Mouse (Mus musculus): Measurements from ENCODE around the gene Slc26a11. TPM values are rescaled to one million over a fixed set of nuclear protein-coding genes. Genes with fewer than 3 reads are reported as not detected.

The Slc26a11 gene
- polyA plus RNA-seq, 1 experiment from 2014 or later = 3.6 TPM

GRCm38 (mm10) chr11:119352113-119352512, 3.2 kb upstream of the Slc26a11 start:
- Histone ChIP-seq H3K4me3 (ENCODE audit: low read depth, low read length) (no peak overlapping the region), H3K9me3 (ENCODE audit: control insufficient read depth, low read length) (no peaks in the 10 kb centered on the region), H3K36me3 (ENCODE audit: control insufficient read depth, insufficient read depth, low read length) (no peaks in the 10 kb centered on the region), H3K27ac (replicated peaks) (no peak overlapping the region), H3K4me1 (replicated peaks; ENCODE audit: control insufficient read depth, insufficient read depth) (no peaks in the 10 kb centered on the region), H3K27me3 (ENCODE audit: control insufficient read depth, insufficient read depth, low read length) (no peaks in the 10 kb centered on the region), H3K9ac (ENCODE audit: low read length) (no peak overlapping the region), H3K4me2 (replicated peaks; ENCODE audit: low read depth) (no peak overlapping the region)
- 67% methylated on average over 7 of the region's 7 CpGs for WGBS
- ATAC-seq (ENCODE audit: low FRiP score, low TSS enrichment) = no peak
- no peak for DNase-seq (ENCODE audit: low spot score)
- no peak for TF ChIP-seq EP300 (optimal IDR thresholded peaks at IDR 0.05)
- TF ChIP-seq CTCF (IDR thresholded peaks at IDR 0.05; ENCODE audit: low read depth) = no peak

- ATAC-seq (ENCODE audit: low FRiP score, low TSS enrichment) = no peak
- peaks cover 7% of the 10 kb centered on the region; the same call in 1 of the 2 replicates for H3K36me3 ChIP-seq (ENCODE audit: control insufficient read depth, insufficient read depth, low read length)
Measured at GRCm38 (mm10) chr11:119353946-119354345, 1.4 kb upstream of the Slc26a11 start.

GRCm38 (mm10) chr11:119354798-119355442, 437 bp upstream of the Slc26a11 start:
- no peaks in the 10 kb centered on the region for H3K27me3 ChIP-seq (ENCODE audit: control insufficient read depth, insufficient read depth, low read length)
- H3K27ac ChIP-seq (replicated peaks) = peak overlapping the region; percentile 87
- peak; percentile 46 for DNase-seq (ENCODE audit: low spot score)
- H3K9me3 ChIP-seq (ENCODE audit: control insufficient read depth, low read length) = no peaks in the 10 kb centered on the region
- peak overlapping the region; percentile 68 for H3K9ac ChIP-seq (ENCODE audit: low read length)
- TF ChIP-seq EP300 (optimal IDR thresholded peaks at IDR 0.05) = no peak
- TF ChIP-seq CTCF (IDR thresholded peaks at IDR 0.05; ENCODE audit: low read depth) = no peak
- no peak; the same call in 1 of the 2 replicates for ATAC-seq (ENCODE audit: low FRiP score, low TSS enrichment)
- 5% methylated on average over 23 of the region's 23 CpGs for WGBS
- peak overlapping the region; percentile 68 for H3K4me3 ChIP-seq (ENCODE audit: low read depth, low read length)
- H3K36me3 ChIP-seq (ENCODE audit: control insufficient read depth, insufficient read depth, low read length) = peaks cover 7% of the 10 kb centered on the region; the same call in 1 of the 2 replicates
- H3K4me1 ChIP-seq (replicated peaks; ENCODE audit: control insufficient read depth, insufficient read depth) = no peaks in the 10 kb centered on the region
- peak overlapping the region; percentile 93 for H3K4me2 ChIP-seq (replicated peaks; ENCODE audit: low read depth)

More at GRCm38 (mm10) chr11:119353946-119354345, 1.4 kb upstream of the Slc26a11 start:
- no peaks in the 10 kb centered on the region for H3K4me1 ChIP-seq (replicated peaks; ENCODE audit: control insufficient read depth, insufficient read depth)
- WGBS = 73% methylated on average over 4 of the region's 4 CpGs
- no peak for DNase-seq (ENCODE audit: low spot score)
- H3K4me2 ChIP-seq (replicated peaks; ENCODE audit: low read depth) = no peak overlapping the region
- no peaks in the 10 kb centered on the region for H3K9me3 ChIP-seq (ENCODE audit: control insufficient read depth, low read length)
- H3K27me3 ChIP-seq (ENCODE audit: control insufficient read depth, insufficient read depth, low read length) = no peaks in the 10 kb centered on the region
- no peak overlapping the region for H3K4me3 ChIP-seq (ENCODE audit: low read depth, low read length)
- no peak overlapping the region for H3K27ac ChIP-seq (replicated peaks)
- TF ChIP-seq CTCF (IDR thresholded peaks at IDR 0.05; ENCODE audit: low read depth) (no peak), EP300 (optimal IDR thresholded peaks at IDR 0.05) (no peak)
- no peak overlapping the region for H3K9ac ChIP-seq (ENCODE audit: low read length)

- Histone ChIP-seq H3K4me1 (replicated peaks; ENCODE audit: control insufficient read depth, insufficient read depth) (no peaks in the 10 kb centered on the region), H3K9me3 (ENCODE audit: control insufficient read depth, low read length) (no peaks in the 10 kb centered on the region), H3K9ac (ENCODE audit: low read length) (no peak overlapping the region), H3K4me3 (ENCODE audit: low read depth, low read length) (no peak overlapping the region), H3K4me2 (replicated peaks; ENCODE audit: low read depth) (no peak overlapping the region), H3K27ac (replicated peaks) (no peak overlapping the region), H3K36me3 (ENCODE audit: control insufficient read depth, insufficient read depth, low read length) (peaks cover 7% of the 10 kb centered on the region; the same call in 1 of the 2 replicates), H3K27me3 (ENCODE audit: control insufficient read depth, insufficient read depth, low read length) (no peaks in the 10 kb centered on the region)
- WGBS = 89% methylated on average over 10 of the region's 10 CpGs
- ATAC-seq (ENCODE audit: low FRiP score, low TSS enrichment) (no peak), DNase-seq (ENCODE audit: low spot score) (no peak)
- TF ChIP-seq CTCF (IDR thresholded peaks at IDR 0.05; ENCODE audit: low read depth) = no peak
- TF ChIP-seq EP300 (optimal IDR thresholded peaks at IDR 0.05) = no peak
Measured at GRCm38 (mm10) chr11:119359089-119359488, 3.7 kb downstream of the Slc26a11 start.

- ATAC-seq (ENCODE audit: low FRiP score, low TSS enrichment) (peak; percentile 31; the same call in 1 of the 2 replicates), DNase-seq (ENCODE audit: low spot score) (no peak)
- peaks cover 2% of the 10 kb centered on the region; the same call in 1 of the 2 replicates for H3K36me3 ChIP-seq (ENCODE audit: control insufficient read depth, insufficient read depth, low read length)
- no peaks in the 10 kb centered on the region for H3K9me3 ChIP-seq (ENCODE audit: control insufficient read depth, low read length)
- 45% methylated on average over 11 of the region's 11 CpGs for WGBS
- H3K4me3 ChIP-seq (ENCODE audit: low read depth, low read length) = no peak overlapping the region
- no peak for TF ChIP-seq CTCF (IDR thresholded peaks at IDR 0.05; ENCODE audit: low read depth)
- no peak for TF ChIP-seq EP300 (optimal IDR thresholded peaks at IDR 0.05)
- H3K9ac ChIP-seq (ENCODE audit: low read length) = no peak overlapping the region
- H3K4me2 ChIP-seq (replicated peaks; ENCODE audit: low read depth) = no peak overlapping the region
- H3K27ac ChIP-seq (replicated peaks) = no peak overlapping the region
- no peaks in the 10 kb centered on the region for H3K27me3 ChIP-seq (ENCODE audit: control insufficient read depth, insufficient read depth, low read length)
- no peaks in the 10 kb centered on the region for H3K4me1 ChIP-seq (replicated peaks; ENCODE audit: control insufficient read depth, insufficient read depth)
Measured at GRCm38 (mm10) chr11:119362769-119363533, 7.6 kb downstream of the Slc26a11 start.
